Mouse (Mus musculus) stomach, postnatal 0 days (tissue): ENCODE data around the gene Sh2d6. TPM values are rescaled to one million over a fixed set of nuclear protein-coding genes. Genes with fewer than 3 reads are reported as not detected.

Experiments used
- ATAC-seq: fragments of 200-750 bp; cut with Nextera tagmentation; 2 replicates; pipeline ENCODE4 v1.8.0; 2017; ENCODE audit not compliant: low FRiP score, low TSS enrichment
- DNase-seq: peaks from one replicate; pipeline ENCODE4 v3.0.0-alpha.2; 2016; ENCODE audit warnings: low spot score
- H3K27ac ChIP-seq: fragments of 300-500 bp; sonication (generic); replicated peaks from 2 replicates; pipeline ENCODE4 v1.5.1; 2014; ENCODE audit warnings: mild to moderate bottlenecking, control low read depth
- H3K27me3 ChIP-seq: fragments of 300-500 bp; sonication (generic); 2 replicates; pipeline ENCODE4 v1.6.1; 2014; ENCODE audit warnings: low read length; ENCODE audit not compliant: control insufficient read depth, insufficient read depth
- H3K36me3 ChIP-seq: fragments of 300-500 bp; sonication (generic); 2 replicates; pipeline ENCODE4 v1.6.1; 2014; ENCODE audit warnings: low read length, mixed read lengths; ENCODE audit not compliant: control insufficient read depth, insufficient read depth
- H3K4me1 ChIP-seq: fragments of 300-500 bp; sonication (generic); replicated peaks from 2 replicates; pipeline ENCODE4 v1.6.1; 2014; ENCODE audit warnings: antibody characterized with exemption; ENCODE audit not compliant: control insufficient read depth, insufficient read depth
- H3K4me2 ChIP-seq: fragments of 300-500 bp; sonication (generic); replicated peaks from 2 replicates; pipeline ENCODE4 v1.6.1; 2014; ENCODE audit warnings: low read depth, mild to moderate bottlenecking, control low read depth, moderate library complexity
- H3K4me3 ChIP-seq: fragments of 300-500 bp; sonication (generic); 2 replicates; pipeline ENCODE4 v1.5.1; 2014; ENCODE audit warnings: low read depth, low read length, control low read depth
- H3K9ac ChIP-seq: fragments of 300-500 bp; sonication (generic); 2 replicates; pipeline ENCODE4 v1.6.1; 2014; ENCODE audit warnings: mild to moderate bottlenecking, low read length, control low read depth, mixed read lengths
- H3K9me3 ChIP-seq: fragments of 300-500 bp; sonication (generic); 2 replicates; pipeline ENCODE4 v1.6.1; 2016; ENCODE audit warnings: low read length; ENCODE audit not compliant: control insufficient read depth
- CTCF ChIP-seq: IDR thresholded peaks from 2 replicates; pipeline ENCODE4 v1.5.1; 2016; ENCODE audit warnings: antibody characterized with exemption, low read depth, mild to moderate bottlenecking, moderate library complexity
- EP300 ChIP-seq: optimal IDR thresholded peaks from 2 replicates; pipeline ENCODE3; 2016; ENCODE audit warnings: antibody characterized with exemption
- WGBS: fragments of 180-500 bp; shearing (Covaris S2); extraction: QIAGEN DNeasy Blood & Tissue Kit; methylation state at CpG from one replicate; pipeline ENCODE4 v1.1.7; 2014; 5-methylcytosine and 5-hydroxymethylcytosine counted together
- polyA plus RNA-seq: library from polyadenylated mRNA; unstranded; fragments of >200 nt; fragmentation: Nextera tagmentation; extraction: Ambion mirVana; gene quantifications from 2 replicates; pipeline ENCODE4 v1.2.1, GENCODE M21; 2015

The Sh2d6 gene
- polyA plus RNA-seq, 1 experiment from 2014 or later: 0.21 TPM

DNA sequence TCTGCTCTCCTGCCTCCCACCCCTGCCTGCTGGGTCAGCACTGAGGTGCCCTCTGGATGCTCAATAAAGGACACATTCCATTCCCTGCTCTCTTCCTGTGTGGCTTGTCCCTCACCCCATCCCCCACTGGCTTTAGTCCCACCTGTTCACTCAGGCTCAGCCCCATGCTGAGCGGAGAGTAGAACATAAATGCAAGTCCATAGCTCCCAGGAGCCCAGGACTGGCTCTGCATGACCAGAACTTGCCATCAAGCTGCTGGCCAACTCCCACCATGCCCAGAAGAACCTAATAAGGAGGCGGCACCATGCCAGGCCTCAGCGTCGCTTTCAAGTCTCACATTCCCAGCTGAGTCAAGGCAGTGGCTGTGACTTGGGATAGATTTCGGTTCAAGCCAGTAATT is 41.4 kb upstream of the Sh2d6 start:
- no peak overlapping the region for H3K9ac ChIP-seq
- H3K27ac ChIP-seq: no peak overlapping the region
- no peak for ATAC-seq
- DNase-seq: no peak
- H3K36me3 ChIP-seq: peaks cover 3% of the 10 kb centered on the region; the same call in 1 of the 2 replicates
- WGBS: 75% methylated on average over 5 of the region's 5 CpGs
- TF ChIP-seq CTCF: no peak
- no peaks in the 10 kb centered on the region for H3K4me1 ChIP-seq
- H3K27me3 ChIP-seq: no peaks in the 10 kb centered on the region
- H3K4me2 ChIP-seq: no peak overlapping the region
- H3K4me3 ChIP-seq: no peak overlapping the region
- no peaks in the 10 kb centered on the region for H3K9me3 ChIP-seq

DNA sequence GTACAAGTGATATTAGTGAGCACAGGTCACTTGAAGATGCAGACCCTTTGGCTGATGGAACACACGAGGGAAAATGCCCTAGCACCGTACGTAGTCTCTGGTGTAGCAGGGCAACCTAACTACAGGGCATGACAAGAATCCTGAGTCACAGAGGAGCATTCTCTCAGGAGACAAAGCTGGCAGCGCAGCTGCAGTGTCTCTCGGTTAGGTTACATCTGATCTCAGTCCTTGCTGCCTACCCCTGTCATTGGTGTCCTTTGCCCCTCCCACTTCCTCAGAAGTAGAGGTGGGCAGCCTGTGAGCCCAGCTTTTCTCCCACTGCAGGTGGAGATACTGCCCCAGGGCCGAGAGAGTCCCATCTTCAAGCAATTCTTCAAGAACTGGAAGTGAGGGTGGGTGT is 41.0 kb upstream of the Sh2d6 start:
- WGBS: 49% methylated on average over 6 of the region's 6 CpGs
- Histone ChIP-seq H3K9ac (no peak overlapping the region), H3K36me3 (peaks cover 2% of the 10 kb centered on the region; the same call in 1 of the 2 replicates), H3K4me3 (no peak overlapping the region), H3K9me3 (no peaks in the 10 kb centered on the region), H3K4me1 (no peaks in the 10 kb centered on the region), H3K4me2 (no peak overlapping the region), H3K27me3 (no peaks in the 10 kb centered on the region), H3K27ac (no peak overlapping the region)
- DNase-seq (no peak), ATAC-seq (no peak)
- TF ChIP-seq EP300 (no peak), CTCF (no peak)

DNA sequence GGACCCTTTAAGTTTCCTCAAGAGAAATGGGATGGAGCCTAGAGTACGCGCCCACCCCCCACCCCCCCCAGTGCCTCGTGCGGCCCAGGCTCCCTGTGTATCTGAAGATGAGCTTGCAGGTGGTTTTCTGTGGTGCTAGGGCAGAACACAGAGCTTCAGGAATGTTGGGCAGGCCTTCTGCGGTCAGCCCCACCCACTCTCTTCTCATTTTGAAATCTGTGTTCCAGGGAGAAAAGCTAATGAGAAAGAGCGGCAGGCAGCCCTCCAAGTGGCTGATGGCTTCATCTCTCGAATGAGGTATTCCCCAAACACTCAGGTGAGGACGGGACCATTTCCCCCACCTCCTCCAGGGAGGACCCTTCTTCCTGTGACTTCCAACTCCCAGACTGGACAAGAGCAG is 39.3 kb upstream of the Sh2d6 start:
- Histone ChIP-seq H3K9ac (no peak overlapping the region), H3K4me3 (no peak overlapping the region), H3K27ac (no peak overlapping the region), H3K27me3 (no peaks in the 10 kb centered on the region), H3K9me3 (no peaks in the 10 kb centered on the region), H3K36me3 (peaks cover 2% of the 10 kb centered on the region; the same call in 1 of the 2 replicates), H3K4me2 (no peak overlapping the region), H3K4me1 (no peaks in the 10 kb centered on the region)
- TF ChIP-seq EP300: no peak
- TF ChIP-seq CTCF: no peak
- WGBS: 58% methylated on average over 8 of the region's 8 CpGs
- no peak for ATAC-seq
- DNase-seq: no peak

DNA sequence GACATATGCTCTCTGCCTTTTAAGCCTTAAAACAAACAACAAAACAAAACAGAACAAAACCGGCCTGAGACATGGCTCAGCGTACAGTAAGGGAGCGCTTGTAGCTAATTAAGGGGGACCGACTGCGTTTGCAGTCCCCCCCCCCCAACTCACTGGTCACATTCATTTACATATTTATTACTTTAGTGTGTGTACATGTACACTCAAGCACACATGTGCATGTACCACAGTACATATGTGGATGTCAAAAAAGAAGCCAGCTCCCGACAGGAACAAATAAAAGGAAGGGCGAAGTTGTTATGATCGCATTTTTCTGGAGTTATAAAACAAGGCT is 31.5 kb upstream of the Sh2d6 start:
- DNase-seq (no peak), ATAC-seq (no peak)
- peak overlapping the region; percentile 36 for H3K4me3 ChIP-seq
- TF ChIP-seq EP300 (no peak), CTCF (no peak)
- peak overlapping the region; percentile 52; the same call in 1 of the 2 replicates for H3K9ac ChIP-seq
- no peaks in the 10 kb centered on the region for H3K9me3 ChIP-seq
- 11% methylated on average over 8 of the region's 8 CpGs for WGBS
- H3K4me1 ChIP-seq: 0 out of 2 replicates have a peak, but pooled peaks cover 8% of the 10 kb centered on the region
- H3K27me3 ChIP-seq: no peaks in the 10 kb centered on the region
- peak overlapping the region; percentile 88 for H3K27ac ChIP-seq
- peak overlapping the region; percentile 61 for H3K4me2 ChIP-seq
- H3K36me3 ChIP-seq: no peaks in the 10 kb centered on the region

DNA sequence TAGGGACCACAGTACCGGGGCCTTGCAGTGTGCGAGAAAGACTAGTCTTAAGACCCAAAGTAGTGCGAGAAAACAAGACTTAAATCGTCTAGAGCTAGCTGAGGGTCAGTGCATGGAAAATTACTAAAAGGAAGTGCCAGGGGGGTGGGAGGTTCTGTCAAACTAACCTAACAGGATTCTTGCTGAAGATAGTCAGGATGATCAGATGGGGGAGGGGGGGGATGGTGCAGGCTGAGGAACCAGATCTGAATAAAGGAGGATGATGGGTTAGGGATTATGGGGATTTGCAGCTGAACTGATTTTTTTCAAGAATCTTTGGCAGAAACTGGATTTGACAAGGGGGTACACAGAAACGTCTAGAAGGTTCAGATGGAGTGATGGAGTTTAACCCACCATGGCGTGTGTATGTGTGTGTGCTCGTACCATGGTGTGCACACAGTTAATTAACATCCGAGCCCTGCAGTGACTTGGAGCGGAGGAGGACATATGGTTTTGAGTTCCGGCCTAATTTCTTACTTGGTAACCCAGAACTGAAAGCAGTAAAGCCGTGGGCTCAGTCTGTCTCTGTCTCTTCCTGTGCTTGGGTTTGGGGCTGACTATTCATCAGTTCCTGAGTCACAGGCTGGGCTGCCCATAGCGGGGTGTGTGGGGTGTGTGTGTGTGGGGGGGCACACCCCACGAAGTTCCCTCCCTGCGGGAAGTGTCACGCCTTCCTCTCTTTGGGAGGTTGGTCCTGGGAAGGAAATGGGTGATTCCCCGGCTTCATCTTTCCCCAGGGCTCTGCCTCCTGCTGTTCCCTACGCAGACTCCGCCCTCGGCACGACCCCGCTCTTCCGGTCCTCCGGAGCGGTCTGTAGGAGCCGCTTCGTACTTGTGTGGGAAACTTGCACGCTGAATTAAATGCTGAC is 30.9 kb upstream of the Sh2d6 start:
- 10% methylated on average over 27 of the region's 27 CpGs for WGBS
- Histone ChIP-seq H3K9me3 (no peaks in the 10 kb centered on the region), H3K4me2 (peak overlapping the region; percentile 61), H3K9ac (peak overlapping the region; percentile 52; the same call in 1 of the 2 replicates), H3K4me1 (0 out of 2 replicates have a peak, but pooled peaks cover 8% of the 10 kb centered on the region), H3K27ac (peak overlapping the region; percentile 88), H3K4me3 (peak overlapping the region; percentile 36), H3K27me3 (no peaks in the 10 kb centered on the region), H3K36me3 (no peaks in the 10 kb centered on the region)
- TF ChIP-seq CTCF: peak; percentile 48
- TF ChIP-seq EP300: no peak
- DNase-seq: peak; percentile 76
- peak; percentile 87 for ATAC-seq

DNA sequence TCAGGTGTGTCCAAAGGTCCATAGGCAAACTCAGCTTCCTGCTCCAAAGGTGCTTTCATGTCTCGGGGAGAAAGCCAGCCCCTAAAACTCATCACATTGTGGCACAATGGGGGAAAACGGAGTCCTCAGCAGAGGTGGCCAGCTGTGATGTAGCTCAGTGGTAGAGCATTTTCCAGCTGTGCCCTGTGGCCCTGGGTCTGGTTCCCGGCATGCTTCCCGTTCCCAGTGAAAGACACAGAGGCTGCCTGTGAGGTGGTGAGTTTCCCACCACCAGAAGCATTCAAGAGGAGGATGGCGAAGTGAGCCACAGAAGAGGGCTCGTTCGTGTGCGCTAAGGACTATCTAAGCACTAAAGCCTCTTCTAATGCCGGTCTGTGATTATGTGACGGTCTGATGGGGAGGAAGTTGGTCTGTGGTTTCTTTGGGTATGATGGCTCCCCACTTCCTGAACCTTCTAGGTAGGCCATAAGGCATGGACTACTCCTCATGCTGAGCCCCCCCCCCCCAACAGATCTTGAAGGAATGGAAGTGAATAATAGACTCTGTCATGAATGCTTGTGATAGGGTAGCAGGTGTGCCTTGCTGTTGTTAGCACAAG is 29.1 kb upstream of the Sh2d6 start:
- WGBS: 86% methylated on average over 10 of the region's 10 CpGs
- Histone ChIP-seq H3K4me1 (0 out of 2 replicates have a peak, but pooled peaks cover 8% of the 10 kb centered on the region), H3K27me3 (no peaks in the 10 kb centered on the region), H3K27ac (no peak overlapping the region; the same call in 1 of the 2 replicates), H3K4me2 (no peak overlapping the region), H3K9me3 (no peaks in the 10 kb centered on the region), H3K9ac (no peak overlapping the region), H3K36me3 (no peaks in the 10 kb centered on the region), H3K4me3 (no peak overlapping the region)
- no peak for DNase-seq
- no peak for ATAC-seq
- TF ChIP-seq EP300 (no peak), CTCF (no peak)
